Mouse (Mus musculus) large intestine, adult 2 months (tissue): ENCODE results near the gene Gabrb2. TPM values are rescaled to one million over a fixed set of nuclear protein-coding genes. Genes with fewer than 3 reads are reported as not detected.

Source experiments
- DNase-seq: peaks from one replicate; pipeline ENCODE4 v3.0.0-alpha.2; 2012; ENCODE audit warnings: low read depth, low spot score
- WGBS: fragments of 180-500 bp; shearing (Covaris S2); methylation state at CpG from one replicate; pipeline ENCODE4 v1.1.7; 2018; 5-methylcytosine and 5-hydroxymethylcytosine counted together
- polyA plus RNA-seq: library from polyadenylated mRNA; depleted of rRNA; stranded (reverse); fragments of >200 nt; gene quantifications from 2 replicates; pipeline ENCODE4 v1.2.3, GENCODE M21; 2012

Gabrb2 gene
- polyA plus RNA-seq, 1 experiment: not detected

DNA sequence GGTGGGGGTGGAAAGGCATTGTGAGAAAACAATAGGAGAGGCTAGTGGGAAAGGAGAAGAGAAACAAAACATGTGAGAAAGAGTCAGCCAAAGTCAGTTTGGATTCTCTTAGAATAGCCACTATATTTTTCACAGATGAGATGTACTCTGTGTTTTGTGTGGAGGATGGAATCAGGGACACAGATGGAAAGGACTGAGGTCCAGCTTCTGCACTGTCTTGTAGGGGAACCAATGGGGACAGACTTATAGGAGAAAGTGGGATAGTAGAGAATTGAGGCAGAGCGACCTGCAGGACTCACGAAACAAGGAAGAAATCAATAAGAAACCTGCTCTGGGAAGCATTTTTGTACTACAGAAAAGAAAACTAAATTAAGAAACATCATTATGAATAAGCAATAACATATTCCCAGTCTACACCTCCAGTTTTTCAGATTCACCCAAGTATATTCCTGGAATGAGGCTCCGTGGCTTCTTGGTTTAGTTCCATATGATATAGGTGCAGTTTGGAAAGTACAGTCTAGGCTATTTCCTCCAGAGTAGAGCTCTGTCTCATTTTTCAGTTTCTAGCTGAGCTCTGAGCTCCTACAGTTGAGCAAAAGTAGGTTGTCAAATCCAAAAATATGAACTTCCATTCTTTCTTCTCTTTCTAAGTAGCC is 108.8 kb downstream of the Gabrb2 start:
- WGBS: 88% methylated on average over 3 of the region's 3 CpGs
- DNase-seq: no peak

DNA sequence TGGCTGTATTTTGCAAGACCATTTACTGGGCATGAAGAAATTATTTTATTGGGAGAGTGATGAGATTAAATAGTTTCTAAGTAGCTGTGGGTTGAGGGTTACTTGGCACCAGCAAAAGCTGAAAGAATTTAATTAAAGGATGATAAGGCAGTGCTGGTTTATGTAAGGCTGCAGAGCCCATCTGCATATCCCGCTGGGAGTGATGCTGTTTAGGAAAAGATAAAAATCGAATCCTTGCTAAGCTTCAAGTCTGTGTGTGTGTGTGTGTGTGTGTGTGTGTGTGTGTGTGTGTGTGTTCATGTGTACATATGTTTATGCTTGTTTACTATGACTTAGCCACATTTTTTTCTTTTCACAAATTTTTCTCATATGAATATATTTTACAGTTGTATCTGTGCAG is 113.0 kb downstream of the Gabrb2 start:
- DNase-seq: no peak
- 64% methylated on average over 2 of the region's 2 CpGs for WGBS

DNA sequence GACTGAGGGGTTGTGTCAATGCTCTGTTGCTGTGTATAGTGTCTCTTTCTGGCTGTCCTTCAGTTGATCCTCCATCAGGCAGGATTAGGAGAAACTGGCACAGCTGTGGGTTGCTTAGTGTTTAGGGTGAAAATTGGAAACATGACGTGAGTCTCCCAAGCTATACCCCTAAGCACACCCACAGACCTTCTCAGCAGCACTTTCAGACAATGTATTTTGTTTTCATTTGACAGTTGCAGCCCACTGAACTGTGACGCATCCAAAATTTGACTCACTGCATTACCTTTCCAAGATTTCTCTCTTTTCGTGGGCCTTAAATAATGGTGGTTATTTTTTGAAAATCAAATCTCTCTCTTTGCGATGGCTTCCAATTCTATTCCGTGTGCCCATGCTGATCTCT is 115.7 kb downstream of the Gabrb2 start:
- DNase-seq: no peak
- 78% methylated on average over 5 of the region's 5 CpGs for WGBS

DNA sequence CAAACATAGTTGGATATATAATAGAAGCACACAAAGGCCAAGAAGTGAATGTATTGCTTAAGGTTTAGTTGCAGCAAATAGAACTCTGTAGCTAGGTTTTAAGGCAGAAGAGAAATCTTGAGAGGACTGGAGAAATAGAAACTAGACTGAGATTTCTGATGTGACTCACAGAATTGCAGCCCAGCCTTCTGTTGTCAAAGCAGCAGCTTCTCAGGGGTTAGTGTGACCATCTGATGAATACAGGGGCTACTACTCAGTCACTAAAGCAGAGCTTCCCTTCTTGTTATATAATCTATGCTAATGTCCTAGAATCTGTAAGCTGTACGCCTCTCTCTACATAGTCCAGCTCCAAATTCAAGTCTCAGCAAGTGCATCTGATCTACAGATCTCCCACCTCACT is 116.3 kb downstream of the Gabrb2 start:
- WGBS: 82% methylated on average over 1 of the region's 1 CpGs
- no peak for DNase-seq

DNA sequence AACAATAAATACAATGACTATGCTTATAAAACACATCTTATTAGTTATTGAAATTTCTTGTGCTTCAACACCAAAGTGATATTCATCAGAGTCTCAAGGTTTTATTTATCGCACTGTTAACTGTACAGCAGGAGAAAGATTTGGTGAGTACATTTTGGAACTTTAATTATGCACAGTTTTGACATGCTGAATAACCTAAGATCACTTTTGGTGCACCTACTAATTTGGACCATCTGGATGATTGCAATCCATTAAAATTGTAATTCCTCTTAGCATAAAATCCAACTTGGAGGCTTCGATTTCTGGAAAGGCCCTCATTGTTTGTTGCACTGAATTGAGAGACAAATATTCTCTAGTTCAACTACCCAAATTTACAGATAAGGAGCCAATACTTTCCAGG is 123.3 kb downstream of the Gabrb2 start:
- 88% methylated on average over 2 of the region's 2 CpGs for WGBS
- DNase-seq: no peak

DNA sequence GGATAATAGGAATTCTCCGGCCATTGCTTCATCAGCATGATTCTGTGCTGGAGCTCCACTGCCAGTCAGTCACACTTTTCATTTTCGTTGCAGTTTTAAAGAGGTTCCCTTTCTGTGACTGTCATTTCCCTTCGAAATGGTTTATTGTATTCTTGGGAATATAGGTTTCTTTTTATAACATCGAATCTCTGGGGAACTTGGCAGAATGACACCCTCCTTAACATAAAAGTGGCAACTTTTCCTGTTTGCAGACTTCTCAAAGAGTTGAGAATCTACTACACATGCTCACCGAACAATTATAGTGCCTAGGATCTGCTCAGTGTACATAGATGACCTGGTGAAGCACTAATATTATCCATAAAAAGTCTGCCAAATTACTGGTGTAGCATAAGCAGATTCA is 146.5 kb downstream of the Gabrb2 start:
- no peak for DNase-seq
- WGBS: 77% methylated on average over 5 of the region's 5 CpGs

DNA sequence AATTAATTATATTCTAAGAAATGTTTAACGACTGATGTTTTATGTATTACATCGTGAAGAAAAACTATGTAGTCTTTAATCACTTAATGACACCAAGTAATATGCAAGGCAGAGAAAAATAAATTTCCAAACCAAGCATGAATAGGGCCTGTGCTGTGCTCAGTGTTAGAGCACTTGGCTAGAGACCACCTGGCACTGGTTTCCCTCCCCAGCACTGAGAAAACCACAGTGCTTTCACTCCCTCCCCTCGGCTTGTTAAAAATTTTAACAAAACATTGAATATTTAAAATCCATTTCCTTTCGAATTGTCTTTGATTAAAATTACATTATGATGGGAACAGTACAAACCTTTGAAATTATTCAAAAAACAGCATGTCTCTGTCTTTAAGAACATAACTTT is 151.9 kb downstream of the Gabrb2 start:
- WGBS: 70% methylated on average over 4 of the region's 4 CpGs
- no peak for DNase-seq

DNA sequence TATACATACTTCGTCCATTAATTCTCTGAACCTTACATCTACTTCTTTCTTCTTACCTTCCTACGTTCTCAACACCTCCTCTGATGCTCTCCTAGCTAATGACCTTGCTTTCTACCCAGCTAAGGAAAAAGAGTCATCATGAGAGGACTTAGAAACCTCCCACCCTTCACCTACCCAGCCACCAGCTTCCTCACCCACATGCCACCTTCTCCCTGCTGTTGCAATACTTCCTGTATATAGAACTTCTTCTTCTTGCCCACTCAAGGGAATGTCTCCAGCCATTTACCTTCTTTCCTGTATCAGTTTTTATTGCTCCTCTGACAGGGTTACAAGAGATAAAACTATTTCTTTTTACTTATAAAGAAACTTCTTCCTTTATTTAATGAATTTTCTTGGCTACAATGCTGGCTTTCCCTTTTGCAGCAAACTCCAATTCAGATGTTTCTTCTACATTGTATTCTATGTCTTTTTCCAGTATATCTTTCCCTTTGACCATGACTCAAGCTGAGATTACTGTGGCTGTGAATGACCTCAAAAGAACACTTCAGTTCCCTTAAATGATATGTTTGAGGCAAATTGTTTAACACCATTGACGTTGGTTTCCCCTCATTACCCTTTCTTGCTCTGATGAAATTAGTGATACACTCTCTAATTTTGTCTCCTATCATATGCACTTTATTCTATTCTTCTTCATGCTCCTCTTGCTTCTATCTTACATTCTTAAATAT is 155.8 kb downstream of the Gabrb2 start:
- WGBS: 82% methylated on average over 3 of the region's 3 CpGs
- no peak for DNase-seq

DNA sequence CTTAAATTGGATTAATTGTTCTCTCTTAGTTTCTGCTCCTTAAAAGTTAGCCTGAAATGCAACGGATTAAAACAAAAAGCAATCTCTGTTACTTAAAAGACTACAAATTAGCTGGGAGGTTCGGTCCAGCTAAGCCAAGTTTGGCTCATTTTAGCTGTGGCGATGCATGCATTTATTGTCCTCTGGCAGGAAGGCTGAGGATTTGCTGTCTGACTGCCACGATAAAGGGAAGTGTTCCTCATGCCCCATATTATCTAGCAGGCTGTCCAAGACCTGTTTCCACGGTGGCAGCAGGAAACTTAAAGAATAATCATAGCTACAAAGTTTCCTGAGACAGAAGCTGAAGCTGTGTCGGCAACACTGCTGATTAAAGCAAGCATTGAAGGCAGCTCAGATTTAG is 160.2 kb downstream of the Gabrb2 start:
- whole genome bisulfite sequencing: 62% methylated on average over 6 of the region's 6 CpGs
- no peak for DNase-seq

DNA sequence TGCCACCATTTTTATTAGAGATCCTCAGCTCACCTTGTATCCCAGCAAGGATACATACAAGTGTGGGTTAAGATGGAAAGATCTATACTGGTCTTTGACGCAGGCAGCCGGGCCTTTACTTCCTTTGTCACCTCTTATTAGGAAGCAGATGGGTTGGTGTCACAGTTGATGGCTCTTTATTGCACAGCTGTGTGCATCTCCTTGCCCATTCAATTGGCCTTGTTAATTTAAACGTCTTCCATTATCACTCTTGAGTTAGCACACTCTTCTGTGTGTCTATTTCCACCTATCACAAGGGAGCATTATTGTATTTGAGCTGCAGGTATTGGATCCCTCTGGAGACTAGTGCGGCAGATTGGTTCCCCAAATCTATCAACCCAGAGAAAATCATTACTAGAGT is 161.6 kb downstream of the Gabrb2 start:
- no peak for DNase-seq
- 67% methylated on average over 4 of the region's 4 CpGs for WGBS

DNA sequence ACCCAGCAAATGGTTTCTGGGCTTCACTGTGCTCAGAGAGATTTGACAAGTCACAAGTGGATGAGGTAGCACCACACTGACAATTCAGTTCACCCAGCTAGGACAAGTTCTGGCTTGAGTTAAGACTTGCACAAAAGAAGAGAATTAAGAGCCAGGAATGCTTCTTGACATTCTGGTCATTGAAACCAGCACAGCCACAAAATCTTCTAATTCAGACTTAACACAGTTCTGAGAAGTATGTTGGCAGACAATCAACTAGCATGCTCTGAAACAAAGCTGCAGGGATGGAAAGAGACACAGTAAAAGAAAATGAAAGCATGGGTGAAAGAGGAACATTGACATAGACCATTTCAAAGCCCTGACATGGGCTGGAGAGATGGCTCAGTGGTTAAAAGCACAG is 162.2 kb downstream of the Gabrb2 start:
- DNase-seq: no peak

DNA sequence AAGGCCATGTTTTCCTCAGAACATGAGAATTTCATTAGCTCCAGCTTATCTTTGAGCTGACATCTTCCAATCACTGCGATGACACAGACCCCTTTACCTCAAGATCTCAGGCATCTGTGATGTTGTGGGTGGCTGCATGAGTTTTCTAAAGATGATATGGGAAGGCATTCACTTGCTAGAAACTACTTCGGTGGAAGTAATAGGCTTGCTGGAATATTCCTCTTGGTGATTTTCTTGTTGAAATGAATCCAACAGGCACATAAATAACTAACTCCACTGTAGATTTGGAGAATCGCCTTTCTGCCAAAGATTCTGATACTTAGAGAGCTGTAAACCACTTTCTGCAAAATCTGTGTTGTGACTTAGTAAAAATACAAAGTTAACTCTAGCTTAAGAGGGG is 172.9 kb downstream of the Gabrb2 start:
- WGBS: 70% methylated on average over 3 of the region's 3 CpGs
- DNase-seq: no peak

DNA sequence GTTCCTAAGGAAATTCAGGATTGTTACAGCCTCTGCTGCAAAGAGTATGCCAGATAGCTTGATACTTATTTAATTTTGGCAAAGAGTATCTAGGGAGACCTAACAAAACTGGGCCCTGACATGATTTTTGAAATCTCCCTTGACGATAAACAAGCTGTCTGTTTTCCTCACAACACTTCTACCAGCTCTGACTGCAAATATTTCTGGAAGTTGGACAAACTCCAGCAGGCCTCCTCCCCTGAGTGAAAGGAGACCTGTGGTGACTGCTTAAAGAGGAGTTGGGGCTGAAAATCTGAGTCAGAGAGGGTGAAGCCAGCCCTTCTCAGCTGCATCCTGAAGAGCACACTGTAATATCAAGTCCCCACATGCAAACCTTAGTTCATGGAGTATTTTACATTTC is 186.7 kb downstream of the Gabrb2 start:
- 72% methylated on average over 1 of the region's 1 CpGs for WGBS
- DNase-seq: no peak

DNA sequence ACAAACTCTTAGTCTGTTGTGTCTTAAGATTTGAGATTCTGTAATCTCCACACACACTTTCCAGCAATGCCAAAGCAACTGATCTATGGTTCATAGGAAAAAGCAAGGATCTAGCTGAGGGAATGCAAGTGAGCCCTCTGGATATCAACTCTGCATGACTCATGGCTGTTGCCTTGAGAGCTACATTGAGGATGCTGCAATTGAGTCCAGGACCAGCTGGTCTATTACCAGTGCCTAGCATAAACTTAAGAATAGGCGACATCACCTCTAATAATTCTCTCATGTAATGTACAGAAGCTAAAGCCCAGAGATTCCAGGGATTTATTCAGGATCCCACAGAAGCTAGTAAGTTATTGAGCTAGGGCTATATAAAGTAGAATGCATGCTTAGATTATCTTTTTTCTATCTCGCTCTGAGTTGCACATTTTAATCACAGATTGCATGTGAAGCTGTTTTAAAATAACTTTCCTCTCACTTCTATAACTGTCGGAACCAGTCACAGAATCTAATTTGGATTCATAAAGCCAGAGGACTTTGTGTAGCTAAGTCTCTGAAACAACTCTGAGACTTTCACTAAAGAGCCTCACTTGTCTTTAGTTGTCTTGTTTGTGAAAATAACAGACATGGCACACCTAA is 189.7 kb downstream of the Gabrb2 start:
- no peak for DNase-seq
- 80% methylated on average over 3 of the region's 3 CpGs for WGBS

DNA sequence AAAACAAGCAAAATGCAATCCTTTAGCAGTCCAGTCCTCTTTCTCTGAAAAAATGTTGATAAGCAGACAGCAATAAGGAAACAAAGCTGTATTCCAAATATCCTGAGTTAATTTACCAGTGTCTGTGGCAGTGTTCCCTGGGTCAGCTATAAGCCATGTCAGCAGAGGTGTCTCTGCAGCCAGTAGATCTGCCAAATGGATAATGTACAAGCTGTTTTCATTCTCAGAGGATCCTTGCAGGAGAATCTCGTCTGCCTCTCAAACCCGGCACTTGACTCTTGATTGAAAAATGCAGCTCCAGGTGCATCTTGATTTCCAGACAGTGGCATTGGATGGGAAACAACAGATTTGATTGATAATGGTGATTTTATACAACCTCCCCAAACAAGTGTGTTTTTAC is 198.6 kb downstream of the Gabrb2 start:
- 74% methylated on average over 2 of the region's 2 CpGs for WGBS
- no peak for DNase-seq

DNA sequence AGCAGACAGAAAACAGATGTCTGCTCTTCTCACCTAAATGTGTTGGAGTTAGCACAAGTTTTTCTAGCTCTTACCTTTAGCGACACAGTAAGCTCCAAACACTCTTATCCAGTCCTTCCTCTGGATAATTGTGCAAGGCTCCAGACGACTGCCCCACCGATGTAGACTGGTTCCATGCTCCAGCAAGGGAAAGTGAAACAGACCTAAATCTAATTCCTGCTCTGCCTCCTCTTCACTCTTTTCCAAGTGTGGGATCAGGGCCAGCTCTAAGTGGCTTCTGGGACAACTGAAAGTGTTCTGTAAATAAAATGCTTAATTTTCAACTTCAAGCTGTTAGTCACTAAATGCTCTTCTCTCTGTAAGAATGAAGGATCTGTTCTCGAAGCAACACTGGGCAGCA is 201.6 kb downstream of the Gabrb2 start:
- WGBS: 69% methylated on average over 4 of the region's 4 CpGs
- no peak for DNase-seq

DNA sequence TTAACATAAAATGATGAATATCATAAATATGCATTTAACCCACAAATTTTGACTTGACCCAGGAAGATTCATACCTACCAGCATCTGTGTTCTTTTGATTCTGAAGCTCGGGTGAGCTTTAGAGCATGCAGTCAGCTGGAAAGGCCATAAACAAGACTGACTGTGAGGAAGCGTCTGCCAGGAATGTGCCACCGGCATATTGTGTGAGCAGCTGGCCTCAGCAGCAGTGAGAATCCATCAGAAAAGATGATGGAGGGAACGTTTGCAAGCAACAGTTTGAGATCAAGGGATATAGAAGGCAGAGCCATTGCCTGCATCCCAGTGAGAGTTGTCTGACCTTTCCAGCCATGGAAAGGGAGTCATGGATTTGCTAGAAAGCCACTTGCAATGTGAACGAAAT is 230.6 kb downstream of the Gabrb2 start:
- no peak for DNase-seq
- 33% methylated on average over 5 of the region's 5 CpGs for WGBS

DNA sequence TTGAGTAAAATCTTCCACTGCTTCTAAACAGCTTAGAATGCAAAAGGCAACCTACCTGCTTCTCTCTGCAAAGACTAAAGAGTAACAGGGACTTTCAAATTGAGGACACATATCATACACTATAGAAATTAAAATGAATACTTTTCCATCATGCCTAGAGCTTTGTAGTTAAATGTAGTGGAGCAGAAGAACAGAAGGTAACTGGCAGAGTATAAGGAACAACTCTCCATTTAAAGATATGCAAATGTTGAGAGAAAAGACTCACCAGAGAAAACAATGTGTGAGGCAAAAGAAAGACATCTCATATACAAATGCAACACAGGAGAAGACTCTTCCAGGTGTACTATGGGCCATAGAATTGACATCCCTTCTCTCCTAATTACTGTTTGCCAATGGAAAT is 232.0 kb downstream of the Gabrb2 start:
- no peak for DNase-seq

DNA sequence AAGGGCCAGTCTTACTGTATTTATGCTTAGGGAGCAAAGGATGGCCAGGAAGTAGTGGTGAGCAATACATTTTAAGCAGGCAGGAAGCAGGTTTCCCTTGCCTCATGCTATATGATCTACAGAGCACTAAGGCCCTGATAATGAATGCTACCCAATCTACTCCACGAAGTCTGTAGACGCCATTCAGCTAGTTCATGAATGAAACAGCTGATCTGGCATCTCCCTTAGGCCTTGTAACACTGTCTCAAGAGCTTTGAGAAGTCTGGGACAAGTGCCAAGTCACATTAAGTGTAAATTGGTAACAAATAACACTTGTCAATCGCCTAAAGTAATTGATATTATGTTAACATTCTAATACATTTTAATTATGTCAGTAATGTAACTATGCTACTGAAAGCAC is 234.6 kb downstream of the Gabrb2 start:
- DNase-seq: no peak
- 58% methylated on average over 3 of the region's 3 CpGs for WGBS

DNA sequence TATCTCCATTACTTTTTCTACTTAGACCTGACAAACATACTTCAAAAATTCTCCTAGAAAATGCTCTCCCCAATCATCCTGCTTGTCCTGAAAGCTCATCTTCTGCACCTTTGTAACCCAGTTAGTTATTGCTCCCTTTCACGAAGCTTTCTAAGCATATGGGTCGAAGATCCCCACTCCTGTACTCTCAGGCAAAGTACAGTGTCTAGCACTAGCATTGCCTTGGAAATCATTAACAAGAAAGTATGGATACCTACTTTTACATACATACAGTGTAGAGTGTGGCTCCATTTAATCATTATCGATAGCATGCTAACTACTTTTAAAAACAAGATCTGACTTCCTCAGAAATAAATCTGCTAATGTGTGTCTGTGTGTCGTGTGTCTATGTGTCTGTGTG is 249.1 kb downstream of the Gabrb2 start:
- 74% methylated on average over 4 of the region's 4 CpGs for WGBS
- DNase-seq: no peak
